In genomic region chr8:105596362-105597034, GRCm38 (mm10) we compare ENCODE assay signal across 9 mouse cellular contexts. TPM values are rescaled to one million over a fixed set of nuclear protein-coding genes. Genes with fewer than 3 reads are reported as not detected.
DNase-seq lines count a peak whose midpoint lies in the region; ATAC-seq and TF ChIP-seq lines count a peak whose summit lies in the region.
"Had no signal": no experiment of that assay in that cellular context is flagged by ENCODE, and none has a peak within 500 bp of the region (broad histone marks: within the 10 kb centered on the region; RNA-seq: fewer than 3 reads in every experiment).

No protein-coding gene starts in this region.

- H3K27me3 ChIP-seq in C2C12 (ENCODE audit: control insufficient read depth, insufficient read depth, insufficient read length): no peaks in the 10 kb centered on the region
- H3K27me3 ChIP-seq in lung, embryonic 14.5 days (ENCODE audit: insufficient read depth, low read length): no peaks in the 10 kb centered on the region

- 0 out of 2 replicates have a peak, but pooled peaks cover 3% of the 10 kb centered on the region for H3K4me1 ChIP-seq in lung, embryonic 14.5 days (ENCODE audit: insufficient read depth)
- peaks cover 18% of the 10 kb centered on the region for H3K4me1 ChIP-seq in olfactory bulb, adult 2 months (ENCODE audit: control insufficient read depth, insufficient read depth, low read length)

- H3K27ac ChIP-seq in lung, embryonic 14.5 days (ENCODE audit: low read depth): no peak overlapping the region
- no peak overlapping the region for H3K27ac ChIP-seq in olfactory bulb, adult 2 months (ENCODE audit: insufficient read depth, low read depth, low read length)

- ATAC-seq in common myeloid progenitor, adult 5-6 weeks (replicated peaks; ENCODE audit: low read depth, poor library complexity, severe bottlenecking): peak; percentile 95
- ATAC-seq in lung, embryonic 14.5 days (ENCODE audit: insufficient read depth): peak; percentile 62

- H3K9ac ChIP-seq in lung, embryonic 14.5 days: 0 out of 2 replicates have a peak overlapping the region, but pooled peaks have one; percentile 11

- H3K9me3 ChIP-seq in lung, embryonic 14.5 days (ENCODE audit: low read depth, low read length): no peaks in the 10 kb centered on the region

- peak; percentile 68 for DNase-seq in WW6 (ENCODE audit: low read depth, low spot score)
- peak; percentile 92 to 93 for DNase-seq in heart, adult 18-20 months
- DNase-seq in kidney, adult 11 months: peak; percentile 86
- DNase-seq in lung, embryonic 14.5 days: peak; percentile 74
- DNase-seq in urinary bladder, postnatal 4 days (ENCODE audit: low spot score in 2 of 2): peak; percentile 58 to 73

- no peaks in the 10 kb centered on the region for H3K79me3 ChIP-seq in C2C12 (ENCODE audit: low read depth)

- TF ChIP-seq POLR2A in olfactory bulb, adult 2 months (IDR thresholded peaks at IDR 0.05; ENCODE audit: insufficient read depth, low read depth, low read length): no peak

- no peaks in the 10 kb centered on the region for H3K36me3 ChIP-seq in C2C12 (ENCODE audit: control insufficient read depth, insufficient read depth)
- H3K36me3 ChIP-seq in lung, embryonic 14.5 days (ENCODE audit: insufficient read depth): no peaks in the 10 kb centered on the region

- TF ChIP-seq CTCF in C2C12 (IDR thresholded peaks at IDR 0.05; ENCODE audit: control insufficient read depth, insufficient read depth, insufficient read length): peak; percentile 70
- TF ChIP-seq CTCF in lung, embryonic 14.5 days (IDR thresholded peaks at IDR 0.05; ENCODE audit: low read depth): peak; percentile 80
- peak; percentile 48 for TF ChIP-seq CTCF in olfactory bulb, adult 2 months (IDR thresholded peaks at IDR 0.05; ENCODE audit: insufficient read depth, low read depth, low read length)

- H3K4me3 ChIP-seq in C2C12 (ENCODE audit: insufficient read depth, poor library complexity, severe bottlenecking): no peak overlapping the region
- peak overlapping the region; percentile 8; the same call in 1 of the 2 replicates for H3K4me3 ChIP-seq in lung, embryonic 14.5 days (ENCODE audit: low read depth, low read length)
- peak overlapping the region; percentile 6; the same call in 1 of the 2 replicates for H3K4me3 ChIP-seq in olfactory bulb, adult 2 months (ENCODE audit: insufficient read depth, low read depth, low read length)

- peaks cover 14% of the 10 kb centered on the region for H3K79me2 ChIP-seq in C2C12 (ENCODE audit: control insufficient read depth, insufficient read depth)

- peak overlapping the region; percentile 51 for H3K4me2 ChIP-seq in lung, embryonic 14.5 days

- WGBS in lung, embryonic 14.5 days: 6% methylated on average over 14 of the region's 14 CpGs
- WGBS in olfactory bulb, adult 2 months: 8% methylated on average over 14 of the region's 14 CpGs

- peak overlapping the region; percentile 30 for H3ac ChIP-seq in C2C12 (ENCODE audit: control insufficient read depth, insufficient read length, low read depth)

TF ChIP-seq in C2C12, 6 proteins besides CTCF, POLR2A, EP300 and RAD21:
- TF ChIP-seq USF1 (IDR thresholded peaks at IDR 0.05; ENCODE audit: low read depth) (no peak), FOSL1 (IDR thresholded peaks at IDR 0.05; ENCODE audit: insufficient read depth, low read length, poor library complexity, severe bottlenecking) (no peak), MYOD1 (IDR thresholded peaks at IDR 0.05; ENCODE audit: control insufficient read depth, insufficient read length, low read depth) (no peak), MYOG (IDR thresholded peaks at IDR 0.05; ENCODE audit: control insufficient read depth, extremely low read depth, insufficient read length) (no peak), MAX (IDR thresholded peaks at IDR 0.05) (no peak), CEBPB (IDR thresholded peaks at IDR 0.05; ENCODE audit: low read depth) (no peak)

RNA-seq across cellular contexts. Expression of gene Ripor1, which starts 8.6 kb away (rescaled TPM):
- 28.7 TPM for polyA plus RNA-seq in C2C12 (2012; fragmentation: generic; extraction: Trizol)
- total RNA-seq in common myeloid progenitor, adult 5-6 weeks (2017): 21.9 and 39.1 TPM in 2 replicates
- 10 to 100 TPM; 40.1 to 42.6 TPM for total RNA-seq in heart, adult 18-20 months (2021)
- 32.1 and 33.7 TPM in 2 replicates for polyA plus RNA-seq in lung, embryonic 14.5 days (2014; fragmentation: Nextera tagmentation; extraction: Ambion mirVana)
- polyA plus RNA-seq in olfactory bulb, adult 2 months (2012; ENCODE audit: insufficient read depth, insufficient read length, low replicate concordance, missing spikeins): not detected in 2 replicates

RNA-seq across cellular contexts. Expression of gene Atp6v0d1, which starts 30.7 kb away (rescaled TPM):
- polyA plus RNA-seq in C2C12 (2012; fragmentation: generic; extraction: Trizol): 95.1 TPM
- total RNA-seq in common myeloid progenitor, adult 5-6 weeks (2017): 27.5 and 33.4 TPM in 2 replicates
- 10 to 100 TPM; 50.4 to 53.2 TPM for total RNA-seq in heart, adult 18-20 months (2021)
- 74.6 and 81.0 TPM in 2 replicates for polyA plus RNA-seq in lung, embryonic 14.5 days (2014; fragmentation: Nextera tagmentation; extraction: Ambion mirVana)
- polyA plus RNA-seq in olfactory bulb, adult 2 months (2012; ENCODE audit: insufficient read depth, insufficient read length, low replicate concordance, missing spikeins): not detected in 2 replicates

RNA-seq across cellular contexts. Expression of gene Ctcf, which starts 39.9 kb away (rescaled TPM):
- polyA plus RNA-seq in C2C12 (2012; fragmentation: generic; extraction: Trizol): 30.2 TPM
- 113 and 139 TPM in 2 replicates for total RNA-seq in common myeloid progenitor, adult 5-6 weeks (2017)
- total RNA-seq in heart, adult 18-20 months (2021): 10 to 100 TPM; 39.9 to 40.9 TPM
- polyA plus RNA-seq in lung, embryonic 14.5 days (2014; fragmentation: Nextera tagmentation; extraction: Ambion mirVana): 127 and 129 TPM in 2 replicates
- polyA plus RNA-seq in olfactory bulb, adult 2 months (2012; ENCODE audit: insufficient read depth, insufficient read length, low replicate concordance, missing spikeins): 898 TPM in 1 of 2 replicates, not detected in the other

RNA-seq across cellular contexts. Expression of gene Agrp, which starts 40.7 kb away (rescaled TPM):
- 0.18 TPM for polyA plus RNA-seq in C2C12 (2012; fragmentation: generic; extraction: Trizol)
- total RNA-seq in common myeloid progenitor, adult 5-6 weeks (2017): not detected in 2 replicates
- not detected for total RNA-seq in heart, adult 18-20 months (2021)
- polyA plus RNA-seq in lung, embryonic 14.5 days (2014; fragmentation: Nextera tagmentation; extraction: Ambion mirVana): 0.69 and 0.89 TPM in 2 replicates
- polyA plus RNA-seq in olfactory bulb, adult 2 months (2012; ENCODE audit: insufficient read depth, insufficient read length, low replicate concordance, missing spikeins): not detected in 2 replicates
- total RNA-seq: layer of hippocampus, postnatal 25 days had no signal

Comparison
In these comparisons a context has a peak if more than half of its experiments do, and no peak if none do; other contexts are left out.
1. RNA of gene Atp6v0d1, which starts 30.7 kb away (polyA plus RNA-seq): 95.1 TPM in C2C12 (single experiment) and 74.6 to 81.0 TPM in lung, embryonic 14.5 days; not detected in olfactory bulb, adult 2 months; every median in the first group is over 10 times any median in the second.
2. Peak in every context shown above with its lines, with median percentiles within 50 percentile points of each other: CTCF ChIP-seq and DNase-seq.